Mouse (Mus musculus) central nervous system, embryonic 11.5 days (tissue): ENCODE measurements around the gene Nxph2. TPM values are rescaled to one million over a fixed set of nuclear protein-coding genes. Genes with fewer than 3 reads are reported as not detected.

Experiments used
- polyA plus RNA-seq: library from polyadenylated mRNA; depleted of rRNA; stranded (reverse); fragments of >200 nt; gene quantifications from 2 replicates; pipeline ENCODE4 v1.2.3, GENCODE M21; 2012; rRNA removed

Gene Nxph2
- 0.04 and 0.10 TPM in 2 replicates for polyA plus RNA-seq

DNA sequence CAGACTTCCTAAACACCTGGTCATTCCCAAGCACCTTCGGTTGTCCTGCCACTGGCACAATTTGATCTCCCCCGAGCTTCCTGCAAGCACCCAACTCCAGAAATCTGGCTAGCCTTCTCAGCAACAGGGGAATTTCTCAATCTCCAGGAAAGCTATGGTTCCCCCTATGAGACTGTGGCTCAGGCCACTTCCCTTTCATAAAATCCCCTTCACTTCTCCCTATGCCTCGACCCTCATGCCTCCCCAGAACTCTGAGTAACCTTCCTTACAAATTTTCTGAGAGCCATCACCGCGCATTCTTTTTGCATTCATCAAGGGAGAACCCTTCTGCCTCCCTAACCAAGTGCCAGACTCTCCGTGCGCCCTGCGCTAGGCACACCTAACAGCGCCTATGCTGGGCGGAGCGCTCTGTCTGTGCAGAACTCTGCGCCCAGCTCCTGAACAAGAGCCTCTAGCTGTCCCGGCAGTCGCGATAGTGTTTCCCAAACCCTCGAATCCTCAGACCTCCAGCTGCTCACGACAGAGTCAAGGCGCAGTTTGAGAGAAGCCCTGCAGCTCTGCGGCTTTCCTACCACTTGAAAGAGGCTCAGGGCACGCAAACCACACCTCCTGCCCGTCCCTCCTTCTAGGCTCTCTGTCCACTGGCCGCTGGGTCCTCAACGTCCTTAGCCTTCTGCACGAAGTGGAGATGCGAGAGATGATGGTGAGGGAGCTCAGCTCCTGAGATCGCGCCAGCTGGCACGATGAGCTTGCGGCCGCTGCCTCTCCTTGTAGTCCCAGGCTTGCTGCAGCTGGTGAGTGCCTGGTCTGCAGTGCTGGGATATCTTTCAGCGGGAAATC is at the start of gene Nxph2:
Gene Nxph2, plus strand, starts transcription at position 501 of the 840 bp plus-strand sequence.

Other genes with a start within 250 kb of the Nxph2 start
- 5.9 and 10.1 TPM in 2 replicates for gene Mastl, start 165.2 kb upstream of the Nxph2 start, polyA plus RNA-seq
- gene Yme1l1, start 164.9 kb upstream of the Nxph2 start, polyA plus RNA-seq, result 39.3 and 58.3 TPM in 2 replicates
- gene 4931423N10Rik, start 113.8 kb upstream of the Nxph2 start, polyA plus RNA-seq, result 0.05 and 0.06 TPM in 2 replicates